Mouse (Mus musculus) layer of hippocampus, adult 18-20 months (tissue): ENCODE data around the gene Rps6. TPM values are rescaled to one million over a fixed set of nuclear protein-coding genes. Genes with fewer than 3 reads are reported as not detected.
"Not testable (repeated sequence)": the region's sequence is repeated elsewhere in the genome, so short reads cannot be mapped to it uniquely, and the experiment has no call there.

Experiments
- DNase-seq, 2 experiments: peaks; one replicate each; pipeline ENCODE4 v3.0.0; 2022; ENCODE audit warnings: low spot score in 2 of 2
- total RNA-seq, 2 experiments: library from RNA; stranded (reverse); gene quantifications; 2 replicates each; pipeline ENCODE4 v1.2.3; 2021

The Rps6 gene
- total RNA-seq, 2 experiments from 2014 or later, result 499 to 504 TPM

DNA sequence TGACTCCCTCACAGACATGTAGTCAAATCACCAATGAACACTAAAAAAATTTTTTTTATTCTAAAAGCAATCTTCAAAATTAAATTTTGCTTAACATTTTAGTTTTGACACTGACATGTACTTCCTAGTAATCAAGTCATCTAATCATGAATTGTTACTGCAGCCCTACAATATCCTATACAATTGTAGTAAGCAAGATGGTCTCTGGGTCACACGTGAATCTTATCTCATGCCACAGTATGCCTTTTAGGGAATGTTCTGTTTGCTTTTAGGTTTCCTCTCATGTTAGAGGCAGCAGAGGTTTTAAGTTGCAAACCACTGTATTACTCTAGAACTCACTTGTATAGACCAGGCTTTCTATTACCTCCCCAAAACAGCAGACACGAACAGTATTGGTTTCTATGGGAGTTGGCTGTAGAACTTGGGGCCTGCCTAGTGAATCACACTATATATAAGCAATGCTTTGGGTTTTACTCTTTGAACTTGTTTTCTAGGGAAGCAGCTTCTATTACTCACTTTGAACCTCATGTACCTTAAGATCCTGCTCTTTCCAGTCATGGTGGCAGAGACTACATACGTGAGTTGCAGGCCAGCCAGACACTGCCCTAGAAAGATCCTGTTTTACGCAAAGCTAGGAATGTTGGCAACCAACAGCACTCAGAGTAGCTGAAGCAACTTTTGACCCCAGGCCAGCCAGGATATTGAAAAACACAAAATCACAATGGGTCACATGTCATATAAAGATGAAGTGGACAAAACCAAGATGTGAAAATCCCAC, 4.2 kb downstream of the Rps6 start:
- no peak for DNase-seq

DNA sequence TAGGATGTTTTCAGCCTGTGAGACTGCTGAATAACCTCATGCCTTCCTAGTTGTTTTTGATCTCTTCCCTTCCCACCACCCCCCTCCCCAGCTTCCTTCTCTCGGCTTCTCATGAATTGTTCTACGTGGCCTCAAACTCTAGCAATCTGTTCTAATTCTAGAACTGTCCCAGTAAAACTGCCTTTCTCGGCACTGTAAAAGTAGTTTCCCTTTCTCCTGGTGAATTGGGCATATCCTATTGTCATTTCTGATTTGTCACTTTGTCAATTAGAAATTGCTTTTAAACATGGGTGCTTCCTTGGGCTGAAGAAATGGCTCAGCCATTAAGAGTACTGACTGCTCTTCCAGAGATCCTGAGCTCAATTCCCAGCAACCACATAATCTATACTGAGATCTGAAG, 5.2 kb downstream of the Rps6 start:
- no peak for DNase-seq

DNA sequence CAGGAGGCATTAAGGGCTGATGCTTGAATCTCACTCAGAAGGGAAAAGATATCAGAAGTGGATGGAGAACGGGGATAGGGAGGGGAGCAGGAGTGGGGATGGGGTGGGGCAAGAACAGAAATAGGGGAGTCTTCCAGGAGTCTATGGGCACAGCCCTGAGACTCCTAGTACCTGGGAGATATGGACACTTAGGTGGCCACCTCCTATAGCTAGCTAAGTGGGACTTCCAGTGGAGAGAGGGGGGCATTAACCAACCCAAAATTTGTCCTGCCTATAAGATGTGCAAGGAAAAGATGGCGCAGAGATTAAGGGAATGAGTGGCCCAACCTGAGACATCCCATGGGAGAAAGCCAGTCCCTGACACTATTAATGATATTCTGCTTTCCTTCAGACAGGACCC, 5.9 kb downstream of the Rps6 start:
- DNase-seq, result no peak

DNA sequence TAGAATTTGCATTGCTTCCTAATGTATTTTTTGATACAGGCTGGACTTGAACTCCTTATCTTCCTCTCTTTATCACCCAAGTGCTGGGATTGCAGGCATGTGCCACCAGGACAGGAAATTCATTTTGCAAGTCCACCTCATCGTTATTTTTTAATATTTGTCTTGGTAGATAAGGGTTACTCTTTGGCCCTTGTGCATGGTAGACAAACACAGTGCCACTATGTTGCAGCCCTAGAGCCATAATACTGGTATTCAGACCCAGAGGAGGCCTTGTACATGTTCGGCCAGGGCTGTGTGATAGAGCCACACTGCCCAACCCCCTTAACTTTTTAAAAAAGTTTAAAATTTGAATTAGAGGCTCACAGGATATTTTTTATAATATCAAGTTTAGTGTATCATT, 10.0 kb downstream of the Rps6 start:
- DNase-seq, result no peak

DNA sequence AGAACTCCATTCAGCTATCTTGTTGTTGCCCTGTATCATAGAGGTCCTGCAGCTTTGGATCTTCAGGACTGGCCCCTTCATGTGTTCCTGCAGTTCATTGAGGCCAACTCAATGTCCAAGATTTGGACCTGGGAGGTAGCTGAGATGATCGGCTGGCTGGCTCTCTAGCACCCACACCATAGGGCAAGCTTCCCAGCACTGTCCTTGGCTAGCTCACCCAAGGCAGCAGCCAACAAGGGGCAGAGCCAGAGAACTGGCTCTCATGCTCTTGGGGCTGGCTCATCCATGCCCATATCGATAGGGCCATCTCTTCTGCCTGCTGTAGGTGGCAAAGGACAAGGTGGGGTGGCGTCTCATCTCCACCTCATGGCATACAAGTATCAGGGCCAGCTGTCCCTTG, 11.8 kb downstream of the Rps6 start:
- no peak for DNase-seq

DNA sequence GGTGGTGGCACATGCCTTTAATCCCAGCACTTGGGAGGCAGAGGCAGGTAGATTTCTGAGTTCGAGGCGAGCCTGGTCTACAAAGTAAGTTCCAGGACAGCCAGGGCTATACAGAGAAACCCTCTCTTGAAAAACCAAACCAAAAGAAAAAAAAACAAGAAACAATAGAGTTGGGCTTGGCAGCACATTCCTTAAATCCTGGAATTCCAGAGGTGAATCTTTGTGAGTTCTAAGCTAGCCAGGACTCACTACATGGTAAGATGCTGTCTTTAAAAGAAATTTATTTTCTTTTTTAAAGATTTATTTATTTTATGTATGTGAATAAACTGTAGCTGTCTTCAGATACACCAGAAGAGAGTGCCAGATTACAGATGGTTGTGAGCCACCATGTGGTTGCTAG, 16.1 kb downstream of the Rps6 start:
- DNase-seq, result not testable (repeated sequence)

DNA sequence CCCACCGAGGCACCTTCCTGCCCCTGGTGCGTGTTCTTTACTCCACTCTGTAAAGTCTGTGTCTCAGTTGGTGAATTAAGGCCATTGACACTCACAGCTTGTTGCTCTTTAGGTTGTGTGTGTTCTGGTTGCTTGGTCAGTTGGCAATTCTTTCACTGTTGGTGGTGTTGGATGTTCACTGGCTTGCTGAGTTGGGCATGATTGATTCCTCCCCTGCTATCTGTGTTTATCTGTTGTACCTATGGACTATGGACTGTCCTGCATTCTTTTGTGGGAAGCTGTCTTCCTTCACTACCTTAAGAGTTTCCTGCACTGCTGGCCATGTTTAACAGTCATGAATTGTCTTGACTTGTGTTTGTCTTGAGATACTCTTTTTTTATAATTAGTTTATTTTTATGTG, 25.3 kb downstream of the Rps6 start:
- DNase-seq, result no peak

DNA sequence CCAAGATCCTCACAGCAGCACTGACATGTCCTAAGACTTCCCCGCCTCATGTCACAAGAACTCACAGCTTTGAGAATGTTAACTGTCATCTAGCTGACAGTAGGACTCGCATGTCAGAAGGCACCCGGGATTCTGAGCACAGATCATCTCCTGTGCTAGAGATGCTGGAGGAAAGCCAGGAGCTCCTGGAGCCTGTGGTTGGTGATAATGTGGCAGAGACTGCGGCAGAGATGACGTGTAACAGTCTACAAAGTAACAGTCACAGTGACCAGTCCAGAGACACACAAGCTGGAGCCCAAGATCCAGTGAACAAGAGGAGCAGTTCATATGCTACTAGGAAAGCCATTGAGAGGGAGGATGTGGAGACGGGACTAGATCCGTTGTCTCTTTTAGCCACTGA, 32.1 kb downstream of the Rps6 start:
- DNase-seq, result peak in 1 of 2 experiments; percentile 7

DNA sequence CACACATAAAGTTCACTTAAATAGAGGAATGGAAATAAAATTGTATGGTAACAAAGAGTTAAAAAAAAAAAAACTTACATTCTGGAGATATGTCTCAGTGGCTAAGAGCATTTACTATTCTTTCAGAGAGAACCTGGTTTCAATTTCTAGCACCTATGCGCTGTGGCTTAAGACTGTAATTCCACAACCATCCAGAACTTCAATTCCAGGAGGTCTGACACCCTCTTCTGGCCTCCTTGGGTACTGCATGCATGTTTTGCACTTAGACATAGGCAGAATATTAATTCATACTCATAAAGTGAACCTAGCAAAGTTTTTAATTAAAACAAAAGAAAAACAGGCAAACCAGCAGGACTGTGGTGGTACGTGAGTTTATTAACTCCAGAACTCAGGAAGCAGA, 34.0 kb downstream of the Rps6 start:
- DNase-seq, result peak in 1 of 2 experiments; percentile 55

DNA sequence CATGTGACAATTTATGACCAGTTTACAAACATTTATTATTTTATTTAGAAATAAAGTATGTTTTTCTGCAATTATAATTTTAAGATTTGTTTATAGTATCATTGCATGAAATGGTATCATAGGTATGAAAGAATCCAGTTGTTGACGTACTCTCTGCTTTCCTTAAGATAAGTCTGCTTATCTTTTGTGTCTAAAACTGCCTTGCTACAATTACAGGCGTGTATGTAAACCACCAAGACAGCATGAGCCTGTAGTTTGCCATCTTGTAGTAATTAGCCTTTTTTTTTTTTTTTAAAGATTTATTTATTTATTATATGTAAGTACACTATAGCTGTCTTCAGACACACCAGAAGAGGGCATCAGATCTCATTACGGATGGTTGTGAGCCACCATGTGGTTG, 42.4 kb downstream of the Rps6 start:
- no peak for DNase-seq

DNA sequence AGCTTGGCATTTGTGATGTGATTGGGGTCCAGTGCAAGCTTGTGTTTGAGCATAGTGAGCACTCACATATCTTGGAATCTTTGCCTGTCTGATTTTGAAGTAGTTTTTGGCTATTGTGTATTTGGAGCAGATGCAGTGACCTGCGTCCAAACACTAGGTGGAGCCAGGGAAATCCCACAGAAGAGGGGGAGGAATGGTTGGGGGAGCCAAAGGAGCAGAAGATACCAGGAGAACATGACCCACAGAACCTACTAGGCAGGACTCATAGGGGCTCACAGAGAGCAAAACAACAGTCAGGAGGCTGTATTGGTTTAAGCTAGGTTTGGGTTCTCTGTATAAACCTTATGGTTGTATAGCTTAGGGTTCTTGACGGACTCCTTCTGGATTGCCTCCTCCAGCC, 46.6 kb downstream of the Rps6 start:
- peak in 1 of 2 experiments; percentile 15 for DNase-seq

Other genes starting within 250 kb of the Rps6 start
- gene Haus6, start 245.4 kb downstream of the Rps6 start, total RNA-seq, result 1 to 10 TPM; 8.3 to 10.0 TPM
- gene Plin2, start 187.4 kb downstream of the Rps6 start, total RNA-seq, result 10 to 100 TPM; 16.3 to 16.4 TPM
- gene Dennd4c, start 108.9 kb downstream of the Rps6 start, total RNA-seq, result 10 to 100 TPM in 1 of 2 experiments, 1 to 10 TPM in 1; 10.0 to 10.5 TPM
- gene Acer2, start 17.0 kb upstream of the Rps6 start, total RNA-seq, result 1 to 10 TPM; 5.3 to 5.9 TPM